In the genomic region with DNA sequence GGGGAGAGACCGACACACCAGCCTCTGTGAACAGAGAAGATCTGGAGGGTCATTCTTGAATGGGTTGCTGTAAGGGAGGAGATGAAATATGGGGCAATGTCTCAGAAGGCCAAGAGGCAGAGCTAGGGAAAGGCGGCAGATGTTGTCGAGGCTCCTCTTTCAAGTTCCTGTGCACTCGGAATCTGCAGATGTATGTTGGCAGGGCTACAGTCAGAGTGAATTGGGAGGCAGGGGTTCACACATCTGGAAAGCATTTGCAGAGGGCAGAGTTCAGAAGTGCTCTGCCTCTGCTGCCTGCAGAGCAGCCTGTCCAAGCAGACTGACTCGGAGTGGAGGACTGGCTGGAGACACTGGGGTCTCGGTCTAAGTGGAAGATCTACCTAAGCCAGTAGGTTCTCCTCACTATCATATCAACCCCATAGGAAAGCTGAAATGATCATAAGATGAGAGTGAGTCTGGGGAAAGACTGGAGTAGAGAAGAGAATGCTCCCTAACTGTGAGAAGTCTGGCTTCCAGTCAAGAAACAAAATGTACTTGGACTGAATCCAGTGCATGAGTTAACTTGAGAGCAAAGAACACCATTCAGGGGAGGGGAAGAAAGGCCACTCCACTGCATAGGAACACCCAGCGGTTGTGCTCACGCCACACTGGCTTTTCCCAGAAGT, we compare ENCODE assay signal across 8 mouse cellular contexts.
DNase-seq lines count a peak whose midpoint lies in the region; ATAC-seq and TF ChIP-seq lines count a peak whose summit lies in the region.

No protein-coding gene starts in this region.

- no peaks in the 10 kb centered on the region for H3K9me3 ChIP-seq in lung, postnatal 0 days (ENCODE audit: low read length)

- no peaks in the 10 kb centered on the region for H3K27me3 ChIP-seq in lung, postnatal 0 days (replicated peaks; ENCODE audit: insufficient read depth, low read length)

- no peak overlapping the region for H3K9ac ChIP-seq in lung, postnatal 0 days (replicated peaks; ENCODE audit: low read depth)

- 31% methylated on average over 8 of the region's 8 CpGs for WGBS in lung, postnatal 0 days

- TF ChIP-seq CTCF in lung, postnatal 0 days (IDR thresholded peaks at IDR 0.05): peak; percentile 28; the same call in 1 of the 2 replicates

- no peak overlapping the region for H3K4me2 ChIP-seq in lung, postnatal 0 days (replicated peaks; ENCODE audit: low read depth, low read length)

- DNase-seq in MN1 (ENCODE audit: low spot score): peak; percentile 46
- DNase-seq in adrenal gland, postnatal 10 days: peak; percentile 85
- DNase-seq in forelimb bud, embryonic 11.5 days (ENCODE audit: low read depth, low spot score): peak; percentile 91
- DNase-seq in heart, postnatal 4 days: peak; percentile 80
- peak; percentile 75 for DNase-seq in layer of hippocampus, adult 9-11 months
- peak; percentile 98 for DNase-seq in lung, postnatal 0 days (ENCODE audit: low spot score)
- DNase-seq in testis, postnatal 14 days (ENCODE audit: low spot score): peak; percentile 79
- no peak for DNase-seq in spleen, postnatal 36 days (ENCODE audit: low spot score in 2 of 2)

- peaks cover 7% of the 10 kb centered on the region; the same call in 1 of the 2 replicates for H3K4me1 ChIP-seq in lung, postnatal 0 days (ENCODE audit: insufficient read depth, low read depth, low read length)

- peak overlapping the region; percentile 95 for H3K27ac ChIP-seq in lung, postnatal 0 days (ENCODE audit: low read length)

- ATAC-seq in lung, postnatal 0 days: peak; percentile 95

- H3K4me3 ChIP-seq in lung, postnatal 0 days (ENCODE audit: low read depth, low read length): no peak overlapping the region

- H3K36me3 ChIP-seq in lung, postnatal 0 days (ENCODE audit: insufficient read depth, low read length): no peaks in the 10 kb centered on the region

- peak; percentile 100 for TF ChIP-seq EP300 in lung, postnatal 0 days (IDR thresholded peaks at IDR 0.05)

Comparison
In these comparisons a context has a peak if more than half of its experiments do, and no peak if none do; other contexts are left out.
1. DNase-seq: peak in MN1 (single experiment), adrenal gland, postnatal 10 days (single experiment), forelimb bud, embryonic 11.5 days (single experiment), heart, postnatal 4 days (single experiment), layer of hippocampus, adult 9-11 months (single experiment), lung, postnatal 0 days (single experiment) and testis, postnatal 14 days (single experiment); none in spleen, postnatal 36 days (0 of 2).